Mouse (Mus musculus): Measurements from ENCODE around the gene Cbr4. TPM values are rescaled to one million over a fixed set of nuclear protein-coding genes. Genes with fewer than 3 reads are reported as not detected.

Gene Cbr4
- total RNA-seq, 2 experiments from 2014 or later: 18.6 to 19.1 TPM

- H3K4me3 ChIP-seq: no peak overlapping the region
- no peak for TF ChIP-seq CTCF (IDR thresholded peaks at IDR 0.05)
- DNase-seq (ENCODE audit: extremely low spot score in 1 of 2, low spot score in 2 of 2): no peak
- no peak overlapping the region for H3K27ac ChIP-seq
- intact Hi-C loops (cut with DNase I): no loop called here
Measured at GRCm38 (mm10) chr8:61552755-61553402, 65.3 kb downstream of the Cbr4 start.

GRCm38 (mm10) chr8:61555343-61555742 lies 67.8 kb downstream of the Cbr4 start:
- no peak for TF ChIP-seq CTCF (IDR thresholded peaks at IDR 0.05)
- intact Hi-C loops (cut with DNase I): no loop called here
- no peak for DNase-seq (ENCODE audit: extremely low spot score in 1 of 2, low spot score in 2 of 2)
- no peak overlapping the region for H3K27ac ChIP-seq
- H3K4me3 ChIP-seq: no peak overlapping the region

- DNase-seq (ENCODE audit: extremely low spot score in 1 of 2, low spot score in 2 of 2): no peak
- TF ChIP-seq CTCF (IDR thresholded peaks at IDR 0.05): no peak
- intact Hi-C loops (cut with DNase I): no loop called here
- no peak overlapping the region for H3K27ac ChIP-seq
- H3K4me3 ChIP-seq: no peak overlapping the region
Measured at GRCm38 (mm10) chr8:61556219-61556618, 68.7 kb downstream of the Cbr4 start.

All from left cerebral cortex, adult 2 months (tissue).